Mouse (Mus musculus) thymus, adult 2 months (tissue): ENCODE measurements around the gene Qsox1.

Source experiments
- CTCF ChIP-seq: fragments of 200-500 bp; IDR thresholded peaks from 2 replicates; pipeline ENCODE4 v1.5.1; 2012; ENCODE audit warnings: mild to moderate bottlenecking, control low read depth, low read length, moderate library complexity, borderline replicate concordance; ENCODE audit not compliant: control insufficient read depth, poor library complexity, insufficient read depth; ENCODE audit errors: extremely low read depth
- POLR2A ChIP-seq: fragments of 200-500 bp; IDR thresholded peaks from 2 replicates; pipeline ENCODE4 v1.6.1; 2012; ENCODE audit warnings: mild to moderate bottlenecking, low read length, control low read depth, moderate library complexity; ENCODE audit not compliant: control insufficient read depth, poor library complexity, insufficient read depth; ENCODE audit errors: extremely low read depth

GRCm38 (mm10) chr1:155831958-155832357 lies 19.3 kb upstream of the Qsox1 start:
- TF ChIP-seq POLR2A (no peak), CTCF (no peak)
